Mouse (Mus musculus) limb, embryonic 13.5 days (tissue): Measurements from ENCODE around the gene 1110008L16Rik. TPM values are rescaled to one million over a fixed set of nuclear protein-coding genes. Genes with fewer than 3 reads are reported as not detected.
"Not testable (repeated sequence)": the region's sequence is repeated elsewhere in the genome, so short reads cannot be mapped to it uniquely, and the experiment has no call there.

Source experiments
- ATAC-seq: fragments of 200-750 bp; cut with Nextera tagmentation; 2 replicates; pipeline ENCODE4 v1.8.0; 2017; ENCODE audit warnings: low read depth, moderate number of reproducible peaks, moderate TSS enrichment; ENCODE audit not compliant: low FRiP score
- H3K27ac ChIP-seq: fragments of 300-500 bp; sonication (generic); 2 replicates; pipeline ENCODE4 v1.5.1; 2015; ENCODE audit warnings: inconsistent platforms, mild to moderate bottlenecking, moderate library complexity
- H3K27me3 ChIP-seq: fragments of 300-500 bp; sonication (generic); 2 replicates; pipeline ENCODE4 v1.6.1; 2015; ENCODE audit warnings: mild to moderate bottlenecking, inconsistent platforms
- H3K36me3 ChIP-seq: fragments of 300-500 bp; sonication (generic); 2 replicates; pipeline ENCODE4 v1.6.1; 2015; ENCODE audit warnings: inconsistent platforms, mild to moderate bottlenecking, moderate library complexity
- H3K4me1 ChIP-seq: fragments of 300-500 bp; sonication (generic); 2 replicates; pipeline ENCODE4 v1.6.1; 2015; ENCODE audit warnings: inconsistent platforms
- H3K4me2 ChIP-seq: fragments of 300-500 bp; sonication (generic); replicated peaks from 2 replicates; pipeline ENCODE4 v1.6.1; 2015; ENCODE audit warnings: inconsistent platforms, mild to moderate bottlenecking, moderate library complexity
- H3K4me3 ChIP-seq: fragments of 300-500 bp; sonication (generic); 2 replicates; pipeline ENCODE4 v1.5.1; 2015; ENCODE audit warnings: moderate library complexity, mild to moderate bottlenecking, inconsistent platforms
- H3K9ac ChIP-seq: fragments of 300-500 bp; sonication (generic); 2 replicates; pipeline ENCODE4 v1.6.1; 2015; ENCODE audit warnings: mild to moderate bottlenecking, inconsistent platforms
- H3K9me3 ChIP-seq: fragments of 300-500 bp; sonication (generic); 2 replicates; pipeline ENCODE4 v1.6.1; 2016; ENCODE audit warnings: inconsistent platforms
- WGBS: fragments of 180-500 bp; shearing (Covaris S2); methylation state at CpG from one replicate; pipeline ENCODE4 v1.1.7; 2015; 5-methylcytosine and 5-hydroxymethylcytosine counted together
- polyA plus RNA-seq: library from polyadenylated mRNA; unstranded; fragments of >200 nt; fragmentation: Nextera tagmentation; extraction: Ambion mirVana; gene quantifications from 2 replicates; pipeline ENCODE4 v1.2.1, GENCODE M21; 2015

The 1110008L16Rik gene
- polyA plus RNA-seq, result 14.6 and 14.9 TPM in 2 replicates

- WGBS, result 78% methylated on average over 5 of the region's 5 CpGs
- H3K4me3 ChIP-seq, result no peak within 1 kb of the TSS
- no peak within 1 kb of the TSS for H3K4me2 ChIP-seq
- H3K9ac ChIP-seq, result peak within 1 kb of the TSS; percentile 2; the same call in 1 of the 2 replicates
- peaks cover 27% of the 10 kb centered on the region for H3K4me1 ChIP-seq
- no peaks in the 10 kb centered on the region for H3K9me3 ChIP-seq
- no peak within 1 kb of the TSS for H3K27ac ChIP-seq
- no peak for ATAC-seq
- H3K27me3 ChIP-seq, result no peaks in the 10 kb centered on the region
- H3K36me3 ChIP-seq, result peaks cover 46% of the 10 kb centered on the region
These were observed at the start of gene 1110008L16Rik for GRCm38 (mm10) chr12:55299336-55299735. Gene 1110008L16Rik (plus strand): TSS chr12:55299577.

- not testable (repeated sequence) for H3K4me2 ChIP-seq, H3K27ac ChIP-seq, H3K27me3 ChIP-seq, H3K4me1 ChIP-seq, H3K4me3 ChIP-seq, H3K9me3 ChIP-seq, H3K9ac ChIP-seq, ATAC-seq
- peaks cover 21% of the 10 kb centered on the region for H3K36me3 ChIP-seq
- no CpG with 5 or more reads among the region's 8 CpGs for WGBS
These were observed 37.4 kb upstream of the 1110008L16Rik start for GRCm38 (mm10) chr12:55261950-55262349.

GRCm38 (mm10) chr12:55263385-55263784 lies 36.0 kb upstream of the 1110008L16Rik start:
- ATAC-seq, H3K4me2 ChIP-seq, H3K9me3 ChIP-seq, H3K27me3 ChIP-seq, H3K9ac ChIP-seq, H3K27ac ChIP-seq, H3K4me1 ChIP-seq, H3K4me3 ChIP-seq: not testable (repeated sequence)
- peaks cover 12% of the 10 kb centered on the region for H3K36me3 ChIP-seq
- WGBS, result no CpG with 5 or more reads among the region's 5 CpGs

- WGBS, result 70% methylated on average over 3 of the region's 3 CpGs
- Histone ChIP-seq H3K9ac (no peak overlapping the region), H3K36me3 (peaks cover 9% of the 10 kb centered on the region), H3K4me1 (no peaks in the 10 kb centered on the region), H3K27ac (no peak overlapping the region), H3K9me3 (no peaks in the 10 kb centered on the region), H3K27me3 (no peaks in the 10 kb centered on the region), H3K4me2 (no peak overlapping the region), H3K4me3 (no peak overlapping the region)
- ATAC-seq, result no peak
These were observed 27.1 kb upstream of the 1110008L16Rik start for GRCm38 (mm10) chr12:55272243-55272642.

- H3K27ac ChIP-seq, ATAC-seq, H3K36me3 ChIP-seq, H3K9ac ChIP-seq, H3K4me1 ChIP-seq, H3K4me3 ChIP-seq, H3K4me2 ChIP-seq, H3K27me3 ChIP-seq, H3K9me3 ChIP-seq: not testable (repeated sequence)
- 80% methylated on average over 4 of the region's 6 CpGs for WGBS
These were observed 21.8 kb upstream of the 1110008L16Rik start for GRCm38 (mm10) chr12:55277583-55277982.

- Histone ChIP-seq H3K4me1 (peaks cover 20% of the 10 kb centered on the region), H3K4me3 (no peak overlapping the region), H3K9ac (no peak overlapping the region), H3K36me3 (peaks cover 56% of the 10 kb centered on the region), H3K27ac (no peak overlapping the region), H3K9me3 (no peaks in the 10 kb centered on the region), H3K4me2 (no peak overlapping the region), H3K27me3 (no peaks in the 10 kb centered on the region)
- ATAC-seq, result no peak
- 92% methylated on average over 9 of the region's 9 CpGs for WGBS
These were observed 1.3 kb upstream of the 1110008L16Rik start for GRCm38 (mm10) chr12:55298112-55298511.

GRCm38 (mm10) chr12:55300820-55301351 lies 1.5 kb downstream of the 1110008L16Rik start:
- H3K9ac ChIP-seq, result no peak overlapping the region
- WGBS, result 82% methylated on average over 3 of the region's 3 CpGs
- H3K9me3 ChIP-seq, result no peaks in the 10 kb centered on the region
- peak overlapping the region; percentile 63 for H3K4me3 ChIP-seq
- no peak for ATAC-seq
- peaks cover 33% of the 10 kb centered on the region for H3K36me3 ChIP-seq
- H3K4me1 ChIP-seq, result peaks cover 27% of the 10 kb centered on the region
- no peaks in the 10 kb centered on the region for H3K27me3 ChIP-seq
- no peak overlapping the region for H3K27ac ChIP-seq
- H3K4me2 ChIP-seq, result peak overlapping the region; percentile 73

- 45% methylated on average over 11 of the region's 11 CpGs for WGBS
- Histone ChIP-seq H3K9ac (peak overlapping the region; percentile 78), H3K27me3 (no peaks in the 10 kb centered on the region), H3K9me3 (no peaks in the 10 kb centered on the region), H3K36me3 (peaks cover 33% of the 10 kb centered on the region), H3K4me3 (peak overlapping the region; percentile 63), H3K27ac (peak overlapping the region; percentile 95), H3K4me2 (peak overlapping the region; percentile 73), H3K4me1 (peaks cover 27% of the 10 kb centered on the region)
- no peak for ATAC-seq
These were observed 2.3 kb downstream of the 1110008L16Rik start for GRCm38 (mm10) chr12:55301472-55302300.

GRCm38 (mm10) chr12:55302485-55303441 lies 3.4 kb downstream of the 1110008L16Rik start, which contains the start of gene Ppp2r3c:
Gene Ppp2r3c (minus strand): TSS chr12:55302998.
- no peaks in the 10 kb centered on the region for H3K27me3 ChIP-seq
- peak within 1 kb of the TSS; percentile 73 for H3K4me2 ChIP-seq
- WGBS, result under 1% methylated on average over 55 of the region's 55 CpGs
- H3K9ac ChIP-seq, result peak within 1 kb of the TSS; percentile 78
- H3K36me3 ChIP-seq, result peaks cover 27% of the 10 kb centered on the region
- no peaks in the 10 kb centered on the region for H3K9me3 ChIP-seq
- ATAC-seq, result peak; percentile 94
- H3K27ac ChIP-seq, result peak within 1 kb of the TSS; percentile 95
- peaks cover 27% of the 10 kb centered on the region for H3K4me1 ChIP-seq
- peak within 1 kb of the TSS; percentile 63 for H3K4me3 ChIP-seq

GRCm38 (mm10) chr12:55306371-55306770 lies 7.0 kb downstream of the 1110008L16Rik start:
- no peak overlapping the region for H3K9ac ChIP-seq
- no peaks in the 10 kb centered on the region for H3K9me3 ChIP-seq
- H3K4me2 ChIP-seq, result no peak overlapping the region
- ATAC-seq, result no peak
- peaks cover 12% of the 10 kb centered on the region for H3K4me1 ChIP-seq
- H3K27me3 ChIP-seq, result no peaks in the 10 kb centered on the region
- H3K36me3 ChIP-seq, result peaks cover 28% of the 10 kb centered on the region
- H3K27ac ChIP-seq, result no peak overlapping the region
- no peak overlapping the region for H3K4me3 ChIP-seq
- WGBS, result 94% methylated on average over 4 of the region's 4 CpGs

- no peaks in the 10 kb centered on the region for H3K9me3 ChIP-seq
- no peak overlapping the region for H3K27ac ChIP-seq
- H3K27me3 ChIP-seq, result no peaks in the 10 kb centered on the region
- peaks cover 7% of the 10 kb centered on the region; the same call in 1 of the 2 replicates for H3K4me1 ChIP-seq
- H3K36me3 ChIP-seq, result peaks cover 32% of the 10 kb centered on the region
- H3K9ac ChIP-seq, result no peak overlapping the region
- no peak for ATAC-seq
- WGBS, result 87% methylated on average over 6 of the region's 6 CpGs
- H3K4me3 ChIP-seq, result no peak overlapping the region
- no peak overlapping the region for H3K4me2 ChIP-seq
These were observed 8.2 kb downstream of the 1110008L16Rik start for GRCm38 (mm10) chr12:55307566-55307965.
